Mouse (Mus musculus): ENCODE measurements around the gene Elovl6.

DNA sequence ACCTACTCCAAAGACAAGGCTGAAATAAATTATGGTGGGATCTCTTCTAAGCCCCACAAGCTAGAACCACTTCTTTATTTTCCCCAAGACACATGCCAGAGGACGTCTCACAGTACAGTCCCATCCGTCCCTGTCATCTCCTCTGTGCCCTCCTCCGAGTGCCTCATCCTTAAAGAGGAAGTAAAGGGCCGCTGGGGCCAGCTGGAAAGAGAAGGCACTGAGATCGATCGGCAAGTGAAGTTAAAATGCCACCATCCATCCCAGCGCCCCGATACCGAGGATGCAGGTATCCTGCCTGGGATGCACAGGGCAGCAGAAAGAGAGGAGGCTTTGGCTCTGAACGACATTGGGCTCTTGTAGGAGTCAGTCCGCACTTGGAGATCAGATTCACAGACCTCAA lies 125.6 kb downstream of the Elovl6 start:
- TF ChIP-seq POLR2A (IDR thresholded peaks at IDR 0.05; ENCODE audit: low read depth, low read length) (no peak), CTCF (IDR thresholded peaks at IDR 0.05; ENCODE audit: extremely low read depth, insufficient read depth, insufficient read length, insufficient replicate concordance) (no peak)
